Mouse (Mus musculus) ES-E14 (cell line): ENCODE data around the gene Nt5m. TPM values are rescaled to one million over a fixed set of nuclear protein-coding genes. Genes with fewer than 3 reads are reported as not detected.

ENCODE experiments used
- DNase-seq: peaks from one replicate; pipeline ENCODE4 v3.0.0-alpha.2; 2013; ENCODE audit warnings: low read depth, low spot score
- H3K27ac ChIP-seq: 2 replicates; pipeline ENCODE4 v1.5.1; 2012; ENCODE audit warnings: low read depth, mild to moderate bottlenecking, low read length, moderate library complexity, mixed read lengths; ENCODE audit not compliant: poor library complexity, insufficient read depth, severe bottlenecking
- H3K36me3 ChIP-seq: 2 replicates; pipeline ENCODE4 v1.6.1; 2012; ENCODE audit warnings: mild to moderate bottlenecking, low read length, moderate library complexity, mixed read lengths; ENCODE audit not compliant: control insufficient read depth, poor library complexity, insufficient read depth, severe bottlenecking
- H3K4me1 ChIP-seq, 2 experiments: fragments of 150-350 bp in 1 of 2; sonication (generic) in 1 of 2; 2 replicates each; pipeline ENCODE4 v1.6.1; 2012; ENCODE audit warnings: low read length in 2 of 2, mild to moderate bottlenecking in 1 of 2, mixed read lengths in 1 of 2; ENCODE audit not compliant: control insufficient read depth in 2 of 2, insufficient read depth in 2 of 2, poor library complexity in 1 of 2
- H3K4me3 ChIP-seq, 2 experiments: fragments of 150-350 bp in 1 of 2; sonication (generic) in 1 of 2; 2 replicates each; pipeline ENCODE4 v1.5.1; 2012; ENCODE audit warnings: low read length in 2 of 2, low read depth in 1 of 2, mild to moderate bottlenecking in 1 of 2, mixed read lengths in 1 of 2; ENCODE audit not compliant: insufficient read depth in 1 of 2, poor library complexity in 1 of 2, severe bottlenecking in 1 of 2
- H3K9ac ChIP-seq: 2 replicates; pipeline ENCODE4 v1.6.1; 2012; ENCODE audit warnings: low read depth, mild to moderate bottlenecking, low read length, mixed read lengths; ENCODE audit not compliant: poor library complexity, insufficient read depth, severe bottlenecking
- H3K9me3 ChIP-seq: fragments of 150-350 bp; sonication (generic); 2 replicates; pipeline ENCODE4 v1.6.1; 2012; ENCODE audit warnings: low read depth, mild to moderate bottlenecking, low read length; ENCODE audit not compliant: control insufficient read depth, insufficient read depth
- CHD2 ChIP-seq: IDR thresholded peaks from 2 replicates; pipeline ENCODE4 v1.6.1; 2014; ENCODE audit warnings: mild to moderate bottlenecking, low read depth, low read length, inconsistent platforms
- HCFC1 ChIP-seq: IDR thresholded peaks from 2 replicates; pipeline ENCODE4 v1.6.1; 2012; ENCODE audit warnings: low read length, inconsistent platforms, borderline replicate concordance; ENCODE audit not compliant: insufficient read depth
- MAFK ChIP-seq: IDR thresholded peaks from 2 replicates; pipeline ENCODE4 v1.6.1; 2014; ENCODE audit warnings: mild to moderate bottlenecking, low read depth, low read length, inconsistent platforms; ENCODE audit not compliant: insufficient read depth
- ZC3H11A ChIP-seq: IDR thresholded peaks from 2 replicates; pipeline ENCODE4 v1.6.1; 2012; ENCODE audit warnings: low read depth, mild to moderate bottlenecking, inconsistent platforms, low read length, borderline replicate concordance
- ZNF384 ChIP-seq: IDR thresholded peaks from 2 replicates; pipeline ENCODE4 v1.6.1; 2012; ENCODE audit warnings: low read depth, low read length, inconsistent platforms
- in situ Hi-C, 2 experiments: fragments of 600-800 bp; cut with MboI; formaldehyde crosslinking; loops; one replicate each; pipeline ENCODE4 v1.15.1; 2025; ENCODE audit warnings: low sequenced_read_pairs in 2 of 2, inconsistent platforms in 1 of 2; ENCODE audit not compliant: unreplicated experiment in 2 of 2
- total RNA-seq: library from RNA; depleted of rRNA; stranded (reverse); fragments of 300-350 nt; gene quantifications from 2 replicates; pipeline ENCODE4 v1.2.3, GENCODE M21; 2012

Gene Nt5m
- total RNA-seq, 1 experiment, result 7.8 TPM

DNA sequence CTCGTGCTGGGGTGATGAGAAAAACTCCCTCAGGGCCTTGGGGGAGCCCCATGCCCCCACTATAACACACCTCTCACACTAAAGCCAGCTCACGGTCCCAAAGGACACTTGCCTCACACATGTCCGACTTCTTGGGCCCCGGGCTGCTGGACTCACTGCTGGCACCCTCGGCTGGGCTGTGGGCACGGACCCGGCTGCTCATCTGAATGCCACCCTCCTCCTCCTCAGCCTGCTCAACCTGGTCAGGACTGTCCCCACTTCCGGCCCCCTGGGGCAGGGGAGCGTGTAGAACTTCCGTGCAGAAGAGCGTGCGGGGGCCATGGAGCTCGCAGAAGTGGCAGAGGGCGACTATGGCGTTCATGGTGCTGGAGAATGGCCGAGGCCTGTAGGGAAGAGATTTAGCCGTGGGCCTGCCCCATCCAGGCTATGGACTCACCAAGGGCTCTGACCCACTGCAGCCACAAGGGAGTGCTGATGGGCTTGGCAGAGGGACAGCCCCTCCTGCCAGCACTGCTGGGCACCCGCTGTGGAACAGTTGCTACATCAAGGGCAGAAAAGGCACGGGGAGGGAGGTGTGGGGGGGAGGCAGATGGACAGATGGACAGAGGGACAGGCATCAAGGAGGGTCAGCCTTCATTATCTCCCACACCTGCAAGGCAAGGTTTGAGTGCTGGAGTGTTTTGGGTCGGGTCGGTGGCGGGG lies 34.7 kb upstream of the Nt5m start:
- in situ Hi-C loops, result no loop called here
- TF ChIP-seq ZC3H11A (no peak), MAFK (no peak), CHD2 (no peak), HCFC1 (no peak), ZNF384 (no peak)
- Histone ChIP-seq H3K9me3 (no peaks in the 10 kb centered on the region), H3K9ac (no peak overlapping the region), H3K36me3 (peaks cover 66% of the 10 kb centered on the region), H3K4me1 (peaks cover 0 to 11% of the 10 kb centered on the region in 2 experiments; a peak in 1 of 4 replicates), H3K4me3 (no peak overlapping the region), H3K27ac (no peak overlapping the region)
- DNase-seq, result no peak

DNA sequence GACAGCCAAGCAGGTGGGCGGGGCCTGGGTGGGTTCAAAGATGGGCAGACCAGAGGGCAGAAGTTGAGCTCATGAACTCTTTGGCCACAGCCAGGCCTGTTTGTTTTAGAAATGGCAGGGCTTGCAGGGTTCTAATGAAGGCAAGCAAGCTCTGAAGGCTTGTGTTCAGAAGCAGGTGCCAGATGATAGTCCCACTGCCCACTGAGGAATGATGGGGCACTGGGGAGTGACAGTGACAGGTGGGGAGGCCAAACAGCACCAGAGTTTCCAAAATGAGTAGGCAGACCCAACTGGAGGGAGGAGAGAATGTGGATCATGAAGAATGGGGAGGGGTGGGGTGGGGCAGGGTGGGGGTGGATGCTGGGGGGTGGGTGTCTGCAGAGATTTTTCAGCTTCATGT lies 34.0 kb upstream of the Nt5m start:
- in situ Hi-C loops, result no loop called here

DNA sequence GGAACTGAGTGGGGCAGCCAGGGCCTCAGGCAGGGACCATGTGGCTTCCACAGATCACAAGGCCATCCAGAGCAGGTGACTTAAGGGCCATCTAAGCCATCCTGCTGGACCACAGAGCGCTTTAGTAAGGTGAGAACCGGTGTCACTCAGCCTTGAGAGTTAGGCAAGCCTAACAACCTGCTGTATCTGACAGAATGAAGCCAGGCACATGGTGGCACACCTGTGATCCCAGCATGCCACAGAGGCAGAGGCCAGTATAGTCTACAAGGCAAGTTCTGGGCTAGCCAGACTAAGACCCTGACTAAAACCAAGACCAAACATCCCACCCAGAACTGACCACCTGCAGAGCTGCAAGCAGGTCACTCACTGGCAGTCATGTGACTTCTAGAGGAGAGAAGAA lies 33.6 kb upstream of the Nt5m start:
- no peak overlapping the region for H3K27ac ChIP-seq
- H3K9me3 ChIP-seq, result no peaks in the 10 kb centered on the region
- H3K4me3 ChIP-seq, result no peak overlapping the region
- H3K4me1 ChIP-seq, result peaks cover 0 to 11% of the 10 kb centered on the region in 2 experiments; a peak in 1 of 4 replicates
- H3K36me3 ChIP-seq, result peaks cover 57% of the 10 kb centered on the region
- H3K9ac ChIP-seq, result no peak overlapping the region
- DNase-seq, result no peak
- in situ Hi-C loops, result no loop called here
- TF ChIP-seq CHD2 (no peak), HCFC1 (no peak)

More for the DNA sequence above, 34.0 kb upstream of the Nt5m start:
- H3K9me3 ChIP-seq, result no peaks in the 10 kb centered on the region
- H3K4me3 ChIP-seq, result no peak overlapping the region
- no peak overlapping the region for H3K27ac ChIP-seq
- TF ChIP-seq MAFK (no peak), ZC3H11A (no peak), HCFC1 (no peak), ZNF384 (no peak), CHD2 (no peak)
- no peak overlapping the region for H3K9ac ChIP-seq
- H3K4me1 ChIP-seq, result peaks cover 0 to 11% of the 10 kb centered on the region in 2 experiments; a peak in 1 of 4 replicates
- no peak for DNase-seq
- H3K36me3 ChIP-seq, result peaks cover 61% of the 10 kb centered on the region

DNA sequence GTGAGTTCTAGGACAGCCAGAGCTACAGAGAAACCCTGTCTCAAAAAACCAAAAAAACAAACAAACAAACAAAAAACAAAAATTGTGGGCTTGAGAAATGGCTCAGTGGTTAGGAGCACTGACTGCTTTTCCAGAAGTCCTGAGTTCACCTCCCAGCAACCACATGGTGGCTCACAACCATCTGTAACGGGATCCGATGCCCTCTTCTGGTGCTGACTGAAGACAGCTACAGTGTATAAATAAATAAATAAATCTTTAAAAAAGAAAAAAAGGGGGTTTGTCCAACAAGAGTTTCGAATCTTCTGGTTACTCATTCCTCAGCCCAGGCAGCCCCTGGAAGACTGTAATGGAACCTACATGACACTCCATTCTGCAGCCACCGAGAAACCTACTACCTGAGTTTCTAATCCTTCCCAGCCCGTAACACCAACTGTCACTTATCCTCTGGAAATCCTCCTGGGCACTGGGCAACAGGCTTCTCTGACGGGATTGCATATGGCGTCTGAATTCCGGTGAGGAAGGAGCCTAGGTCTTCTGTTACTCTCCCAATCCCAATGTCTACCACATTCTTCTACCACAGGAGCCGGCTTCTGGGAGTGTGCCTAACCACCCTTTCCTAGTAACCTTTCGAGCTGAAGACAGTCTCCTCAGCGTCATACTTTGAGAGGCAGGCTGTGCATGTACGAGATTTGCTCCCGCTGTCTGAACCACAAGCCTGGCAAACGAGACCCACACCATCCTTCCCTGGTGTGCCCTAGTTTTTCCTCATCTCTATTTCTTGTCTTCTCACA lies 30.9 kb upstream of the Nt5m start:
- Histone ChIP-seq H3K9me3 (no peaks in the 10 kb centered on the region), H3K36me3 (peaks cover 35% of the 10 kb centered on the region), H3K4me1 (peaks cover 8 to 20% of the 10 kb centered on the region in 2 experiments; a peak in 2 of 4 replicates), H3K27ac (no peak overlapping the region), H3K9ac (no peak overlapping the region), H3K4me3 (peak overlapping the region; percentile 64 to 82)
- no peak for TF ChIP-seq CHD2
- in situ Hi-C loops, result no loop called here
- DNase-seq, result no peak
